Comparison of ENCODE assay signal across 28 mouse cellular contexts in genomic region chr17:60717494-60717893, GRCm38 (mm10).
"Had no signal": no experiment of that assay in that cellular context is flagged by ENCODE, and none has a peak within 500 bp of the region (broad histone marks: within the 10 kb centered on the region; RNA-seq: fewer than 3 reads in every experiment).

No protein-coding gene starts in this region.

- ATAC-seq: lung, postnatal 0 days; midbrain, embryonic 13.5 days; midbrain, embryonic 15.5 days had no signal

- H3K9me3 ChIP-seq: limb, embryonic 10.5 days; limb, embryonic 12.5 days; limb, embryonic 13.5 days; limb, embryonic 15.5 days; liver, embryonic 13.5 days; liver, embryonic 15.5 days; lung, embryonic 15.5 days; midbrain, embryonic 10.5 days; midbrain, embryonic 12.5 days; midbrain, embryonic 13.5 days; midbrain, embryonic 15.5 days; neural tube, embryonic 12.5 days had no signal

- H3K4me3 ChIP-seq: left cerebral cortex, adult 2 months; limb, embryonic 10.5 days; limb, embryonic 12.5 days; limb, embryonic 13.5 days; limb, embryonic 15.5 days; liver, embryonic 13.5 days; liver, embryonic 15.5 days; lung, embryonic 15.5 days; megakaryocyte, embryonic 14.5 days; midbrain, embryonic 10.5 days; midbrain, embryonic 12.5 days; midbrain, embryonic 13.5 days; midbrain, embryonic 15.5 days; myocyte; neural tube, embryonic 12.5 days had no signal

- H3K36me3 ChIP-seq: limb, embryonic 10.5 days; limb, embryonic 12.5 days; limb, embryonic 13.5 days; limb, embryonic 15.5 days; liver, embryonic 13.5 days; liver, embryonic 15.5 days; lung, embryonic 15.5 days; midbrain, embryonic 10.5 days; midbrain, embryonic 12.5 days; midbrain, embryonic 13.5 days; midbrain, embryonic 15.5 days; neural tube, embryonic 12.5 days had no signal

- DNase-seq: layer of hippocampus, postnatal 36 days; left cerebral cortex, postnatal 4 days; lung, adult 18-20 months; lung, adult 2 months; lung, embryonic 14.5 days; lung, postnatal 10 days; lung, postnatal 14 days; lung, postnatal 36 days; lung, postnatal 4 days; midbrain, embryonic 14.5 days had no signal

- H3K27me3 ChIP-seq: limb, embryonic 12.5 days; limb, embryonic 13.5 days; limb, embryonic 15.5 days; liver, embryonic 13.5 days; liver, embryonic 15.5 days; lung, embryonic 15.5 days; megakaryocyte, embryonic 14.5 days; midbrain, embryonic 12.5 days; midbrain, embryonic 13.5 days; midbrain, embryonic 15.5 days; neural tube, embryonic 12.5 days had no signal

- H3K27ac ChIP-seq: left cerebral cortex, adult 2 months; limb, embryonic 10.5 days; limb, embryonic 12.5 days; limb, embryonic 13.5 days; limb, embryonic 15.5 days; liver, embryonic 13.5 days; liver, embryonic 14.5 days; liver, embryonic 15.5 days; lung, embryonic 15.5 days; macrophage; midbrain, embryonic 10.5 days; midbrain, embryonic 12.5 days; midbrain, embryonic 13.5 days; midbrain, embryonic 15.5 days; neural tube, embryonic 12.5 days had no signal

- H3K4me2 ChIP-seq: limb, embryonic 12.5 days; limb, embryonic 13.5 days; limb, embryonic 15.5 days; liver, embryonic 13.5 days; liver, embryonic 15.5 days; lung, embryonic 14.5 days; lung, embryonic 15.5 days; midbrain, embryonic 12.5 days; midbrain, embryonic 13.5 days; midbrain, embryonic 15.5 days; neural tube, embryonic 12.5 days had no signal

- H3K4me1 ChIP-seq: limb, embryonic 10.5 days; limb, embryonic 12.5 days; limb, embryonic 13.5 days; limb, embryonic 15.5 days; liver, embryonic 13.5 days; liver, embryonic 15.5 days; lung, embryonic 15.5 days; megakaryocyte, embryonic 14.5 days; midbrain, embryonic 10.5 days; midbrain, embryonic 12.5 days; midbrain, embryonic 13.5 days; midbrain, embryonic 15.5 days; neural tube, embryonic 12.5 days had no signal

- H3K9ac ChIP-seq: limb, embryonic 12.5 days; limb, embryonic 13.5 days; limb, embryonic 15.5 days; liver, embryonic 13.5 days; liver, embryonic 14.5 days; liver, embryonic 15.5 days; lung, embryonic 14.5 days; lung, embryonic 15.5 days; midbrain, embryonic 12.5 days; midbrain, embryonic 13.5 days; midbrain, embryonic 15.5 days; neural tube, embryonic 12.5 days had no signal
